Mouse (Mus musculus): ENCODE measurements around the gene Fto. TPM values are rescaled to one million over a fixed set of nuclear protein-coding genes. Genes with fewer than 3 reads are reported as not detected.

The Fto gene
- polyA plus RNA-seq, 1 experiment from 2014 or later: 114 TPM

DNA sequence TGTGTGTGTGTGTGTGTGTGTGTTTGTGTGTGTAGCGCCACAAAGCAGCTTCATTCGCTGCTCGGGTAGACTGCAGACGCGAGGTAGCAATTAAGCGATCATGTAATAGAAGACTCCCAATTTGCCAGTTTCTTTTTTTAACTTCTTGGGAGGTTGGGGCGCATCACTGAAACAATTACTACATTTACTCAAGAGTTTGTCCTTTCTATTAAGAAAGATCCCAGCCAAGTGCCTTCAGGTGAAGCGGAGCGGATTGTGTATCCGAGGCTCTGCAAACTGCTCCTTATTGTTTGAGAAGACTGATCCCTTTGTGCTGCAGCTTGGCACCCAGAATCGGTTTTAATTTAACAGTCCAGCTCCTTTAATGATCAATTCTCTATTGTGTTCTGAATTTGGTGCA, 70.5 kb downstream of the Fto start:
- ATAC-seq (replicated peaks): no peak
- 12% methylated on average over 11 of the region's 11 CpGs for WGBS
- Histone ChIP-seq H3K9ac (replicated peaks) (no peak overlapping the region), H3K4me3 (no peak overlapping the region), H3K4me2 (replicated peaks) (no peak overlapping the region), H3K27me3 (no peaks in the 10 kb centered on the region), H3K36me3 (no peaks in the 10 kb centered on the region), H3K9me3 (no peaks in the 10 kb centered on the region), H3K4me1 (peaks cover 27% of the 10 kb centered on the region), H3K27ac (replicated peaks) (0 out of 2 replicates have a peak overlapping the region, but pooled peaks have one; percentile 23)

DNA sequence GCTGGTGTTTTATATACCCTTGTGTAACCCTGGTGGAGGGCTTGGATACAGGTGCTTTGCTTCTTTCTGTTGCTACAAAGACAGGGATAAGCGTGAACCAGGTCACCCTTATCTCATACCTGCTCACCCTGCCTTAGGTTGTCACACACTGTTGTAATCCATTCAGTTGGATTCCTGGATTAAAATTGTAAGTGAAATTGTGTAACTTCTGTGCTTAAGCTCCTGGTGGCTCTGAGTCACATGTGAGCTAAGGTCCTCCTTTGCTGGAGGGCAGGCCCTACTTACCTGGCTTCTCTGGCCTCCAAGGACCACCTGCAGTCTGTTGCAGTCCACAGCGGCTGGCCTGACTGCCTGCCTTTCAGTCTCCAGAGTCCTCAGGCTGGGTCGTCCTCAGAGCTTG, 71.1 kb downstream of the Fto start:
- ATAC-seq (replicated peaks): no peak
- Histone ChIP-seq H3K4me2 (replicated peaks) (no peak overlapping the region), H3K4me1 (peaks cover 28% of the 10 kb centered on the region), H3K4me3 (no peak overlapping the region), H3K36me3 (no peaks in the 10 kb centered on the region), H3K9ac (replicated peaks) (no peak overlapping the region), H3K27me3 (no peaks in the 10 kb centered on the region), H3K27ac (replicated peaks) (no peak overlapping the region), H3K9me3 (no peaks in the 10 kb centered on the region)
- 61% methylated on average over 3 of the region's 3 CpGs for WGBS

DNA sequence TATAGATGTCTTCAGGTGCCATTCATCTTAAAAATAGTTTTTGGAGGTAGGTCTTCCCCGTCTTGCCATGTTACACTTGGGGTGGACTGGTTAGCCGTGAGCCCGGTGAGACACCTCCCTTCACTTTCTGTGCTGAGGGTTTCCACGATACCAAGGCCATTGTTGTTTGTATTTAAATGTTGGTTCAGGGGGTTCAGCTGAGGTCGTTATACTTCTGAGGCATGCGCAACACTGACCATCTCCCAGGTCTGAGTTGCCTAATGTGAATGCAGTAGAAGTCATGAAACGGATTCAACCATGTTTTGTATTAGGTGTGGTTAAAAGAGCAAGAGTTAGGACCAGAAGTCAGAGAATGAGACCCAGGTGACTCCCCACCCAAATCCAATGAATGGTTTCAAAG, 72.5 kb downstream of the Fto start:
- H3K9me3 ChIP-seq: no peaks in the 10 kb centered on the region
- no peak overlapping the region for H3K9ac ChIP-seq (replicated peaks)
- no peak overlapping the region for H3K27ac ChIP-seq (replicated peaks)
- no peaks in the 10 kb centered on the region for H3K27me3 ChIP-seq
- 89% methylated on average over 7 of the region's 7 CpGs for WGBS
- no peaks in the 10 kb centered on the region for H3K36me3 ChIP-seq
- H3K4me1 ChIP-seq: peaks cover 40% of the 10 kb centered on the region
- no peak for ATAC-seq (replicated peaks)
- H3K4me2 ChIP-seq (replicated peaks): no peak overlapping the region
- H3K4me3 ChIP-seq: no peak overlapping the region

DNA sequence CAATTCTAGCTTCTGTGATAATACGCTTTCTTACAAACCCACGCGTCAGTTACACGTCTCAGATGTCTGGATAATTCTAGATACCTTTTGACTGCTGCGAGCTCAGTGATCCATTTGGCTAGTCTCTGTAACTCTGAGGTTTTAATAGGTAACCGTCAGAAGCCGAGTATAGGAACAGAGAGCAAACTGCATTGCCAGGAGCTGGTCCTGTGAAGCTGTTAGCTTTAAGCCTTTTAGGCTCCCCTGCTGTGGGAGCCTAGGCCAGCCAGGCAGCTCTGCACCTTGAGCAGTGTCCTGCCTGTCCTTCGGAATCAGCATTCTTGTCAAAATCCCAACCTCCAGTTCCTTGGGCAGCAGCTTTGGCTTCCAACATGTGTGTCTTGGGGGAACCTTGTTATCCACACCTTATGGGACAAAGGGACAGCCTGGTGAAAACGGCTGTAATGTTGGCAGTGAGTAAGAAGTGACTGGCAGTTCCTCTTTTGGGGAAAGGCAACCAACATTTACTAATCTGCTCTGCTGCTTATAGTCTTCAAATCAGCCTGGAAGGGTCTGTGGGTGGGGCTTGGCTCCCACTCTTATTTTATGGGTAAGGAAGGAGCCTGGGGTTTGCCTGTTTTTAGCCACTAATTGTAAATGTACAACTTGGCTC, 77.2 kb downstream of the Fto start:
- Histone ChIP-seq H3K27ac (replicated peaks) (0 out of 2 replicates have a peak overlapping the region, but pooled peaks have one; percentile 34), H3K4me2 (replicated peaks) (no peak overlapping the region), H3K36me3 (no peaks in the 10 kb centered on the region), H3K9me3 (no peaks in the 10 kb centered on the region), H3K27me3 (no peaks in the 10 kb centered on the region), H3K9ac (replicated peaks) (no peak overlapping the region), H3K4me1 (peaks cover 19% of the 10 kb centered on the region), H3K4me3 (no peak overlapping the region)
- 53% methylated on average over 9 of the region's 9 CpGs for WGBS
- ATAC-seq (replicated peaks): no peak

DNA sequence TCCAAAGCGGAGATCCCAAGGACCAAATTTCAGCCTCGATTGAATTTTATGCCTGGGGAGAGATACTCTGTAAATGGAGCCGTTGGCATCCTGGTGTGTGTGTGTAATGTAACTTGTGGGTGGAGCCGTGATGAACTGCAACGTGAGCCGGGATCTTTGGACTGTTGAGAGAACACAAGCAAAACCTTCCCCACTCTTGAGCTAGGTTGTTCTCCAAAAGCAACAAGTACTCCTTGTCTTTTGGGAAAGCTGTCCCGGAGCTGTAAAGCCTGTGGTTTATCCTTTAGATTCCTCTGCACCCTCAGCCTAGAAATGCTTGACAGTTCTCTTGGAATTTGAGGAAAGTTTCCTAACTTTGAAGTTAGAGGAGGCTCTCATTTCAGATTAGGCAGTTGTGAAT, 78.9 kb downstream of the Fto start:
- no peak for ATAC-seq (replicated peaks)
- Histone ChIP-seq H3K27ac (replicated peaks) (no peak overlapping the region), H3K9me3 (no peaks in the 10 kb centered on the region), H3K4me3 (no peak overlapping the region), H3K4me2 (replicated peaks) (no peak overlapping the region), H3K36me3 (no peaks in the 10 kb centered on the region), H3K9ac (replicated peaks) (no peak overlapping the region), H3K27me3 (no peaks in the 10 kb centered on the region), H3K4me1 (peaks cover 19% of the 10 kb centered on the region)
- 84% methylated on average over 7 of the region's 7 CpGs for WGBS

DNA sequence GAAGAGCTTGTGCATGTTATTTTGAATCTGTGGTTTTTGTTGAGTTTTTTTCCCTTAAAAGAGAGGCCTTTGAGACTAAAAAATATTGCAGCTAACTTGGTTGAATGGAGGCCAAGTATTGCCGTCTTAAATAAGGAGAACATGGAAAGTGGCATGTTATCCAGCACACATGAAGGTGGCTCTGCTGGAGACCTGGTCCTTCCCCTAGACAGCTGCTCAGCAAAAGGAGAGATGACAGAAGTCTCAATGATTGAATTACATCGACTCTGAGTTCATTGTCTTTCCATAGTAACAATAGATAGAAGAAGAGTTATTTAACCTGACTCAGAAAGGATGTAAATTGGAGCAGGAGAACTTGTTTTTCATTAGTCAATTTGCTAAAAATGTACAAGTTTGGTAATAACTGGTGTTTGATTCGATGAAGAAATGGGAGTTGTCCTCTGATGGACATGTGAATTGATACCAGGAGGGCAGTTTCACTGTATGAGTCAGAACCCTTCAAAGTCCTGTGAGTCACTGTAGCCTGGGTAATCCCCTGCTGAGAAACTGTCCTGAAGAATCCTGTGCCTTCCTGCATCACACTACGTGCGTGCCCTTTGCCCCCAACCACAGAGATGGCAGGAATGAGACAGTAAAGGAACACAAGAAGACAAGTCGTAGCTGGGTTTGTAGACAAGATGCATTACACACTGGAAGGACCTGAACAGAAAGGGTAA, 82.2 kb downstream of the Fto start:
- peaks cover 6% of the 10 kb centered on the region for H3K4me1 ChIP-seq
- H3K9ac ChIP-seq (replicated peaks): no peak overlapping the region
- H3K4me2 ChIP-seq (replicated peaks): no peak overlapping the region
- H3K9me3 ChIP-seq: no peaks in the 10 kb centered on the region
- H3K36me3 ChIP-seq: no peaks in the 10 kb centered on the region
- no peak overlapping the region for H3K4me3 ChIP-seq
- 84% methylated on average over 6 of the region's 6 CpGs for WGBS
- H3K27ac ChIP-seq (replicated peaks): no peak overlapping the region
- no peak for ATAC-seq (replicated peaks)
- no peaks in the 10 kb centered on the region for H3K27me3 ChIP-seq

DNA sequence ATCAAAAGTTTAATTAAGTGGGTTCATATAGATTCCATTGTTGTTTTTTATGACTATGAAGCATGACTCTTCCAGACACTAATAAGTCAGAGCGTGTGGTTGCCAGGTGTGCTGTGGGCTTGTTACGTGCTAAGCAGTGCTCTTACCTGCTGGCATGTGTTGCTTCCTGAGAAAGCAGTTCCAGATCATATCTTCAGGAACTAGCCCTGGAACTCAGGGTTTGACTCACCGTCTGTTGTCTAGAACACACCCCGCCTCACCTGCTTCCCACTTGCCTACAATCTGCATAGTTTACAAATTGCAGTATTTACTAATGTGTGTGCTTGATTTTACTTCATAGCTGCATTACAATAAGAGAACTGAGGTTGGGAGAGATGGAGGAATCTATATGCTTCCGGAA, 84.7 kb downstream of the Fto start:
- no peaks in the 10 kb centered on the region for H3K27me3 ChIP-seq
- 97% methylated on average over 5 of the region's 5 CpGs for WGBS
- ATAC-seq (replicated peaks): no peak
- H3K36me3 ChIP-seq: no peaks in the 10 kb centered on the region
- H3K4me3 ChIP-seq: no peak overlapping the region
- no peak overlapping the region for H3K4me2 ChIP-seq (replicated peaks)
- no peaks in the 10 kb centered on the region for H3K9me3 ChIP-seq
- no peak overlapping the region for H3K27ac ChIP-seq (replicated peaks)
- H3K9ac ChIP-seq (replicated peaks): no peak overlapping the region
- H3K4me1 ChIP-seq: no peaks in the 10 kb centered on the region

DNA sequence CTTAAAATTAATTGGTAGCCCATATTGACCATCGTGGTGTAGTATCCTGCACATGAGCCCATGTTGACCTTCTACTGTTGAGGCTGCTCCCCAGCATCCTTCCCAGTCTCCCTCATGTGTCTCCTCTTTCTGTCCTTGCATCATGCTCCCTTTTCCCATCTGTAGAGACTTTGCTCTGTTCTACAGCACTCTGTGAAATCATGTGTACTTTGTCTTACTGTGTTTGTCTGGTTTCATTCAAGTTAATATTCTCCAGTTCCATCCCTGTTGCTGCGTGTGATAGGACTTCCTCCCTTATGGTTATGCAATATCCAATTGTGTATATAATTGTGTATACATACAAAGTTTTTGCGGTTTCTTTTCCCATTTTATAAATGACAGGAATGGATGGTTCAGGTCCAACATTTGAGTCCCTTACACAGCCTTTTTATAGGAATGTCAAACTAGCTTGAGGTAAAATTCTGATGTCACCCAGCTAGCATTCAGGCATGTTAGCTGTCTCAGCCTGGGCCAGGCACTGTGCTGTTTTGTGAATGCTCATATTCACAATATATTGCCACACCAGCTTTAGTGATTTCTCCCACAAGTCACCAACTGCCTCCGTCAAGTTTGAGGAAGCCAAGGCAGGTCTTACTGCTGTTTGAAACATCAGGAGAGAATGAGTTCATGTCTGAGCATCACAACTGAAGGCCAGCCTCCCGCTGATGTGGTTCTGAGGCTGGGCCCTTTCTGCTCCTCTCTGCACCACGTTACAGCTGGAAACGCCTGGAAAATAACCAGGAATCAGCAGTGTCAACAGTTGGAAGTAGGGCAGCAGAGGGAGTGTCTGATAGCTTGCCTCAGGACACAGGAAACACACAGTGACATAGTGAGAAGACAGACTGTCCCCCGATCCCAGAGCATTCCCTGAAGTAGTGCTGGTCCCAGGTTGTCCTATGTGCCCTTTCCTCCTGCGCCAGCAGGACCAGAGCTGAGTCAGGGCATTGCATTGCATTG, 90.0 kb downstream of the Fto start:
- no peak for ATAC-seq (replicated peaks)
- no peak overlapping the region for H3K4me3 ChIP-seq
- H3K4me1 ChIP-seq: no peaks in the 10 kb centered on the region
- WGBS: 90% methylated on average over 9 of the region's 9 CpGs
- no peak overlapping the region for H3K9ac ChIP-seq (replicated peaks)
- H3K9me3 ChIP-seq: no peaks in the 10 kb centered on the region
- H3K4me2 ChIP-seq (replicated peaks): no peak overlapping the region
- no peak overlapping the region for H3K27ac ChIP-seq (replicated peaks)
- no peaks in the 10 kb centered on the region for H3K36me3 ChIP-seq
- H3K27me3 ChIP-seq: no peaks in the 10 kb centered on the region

DNA sequence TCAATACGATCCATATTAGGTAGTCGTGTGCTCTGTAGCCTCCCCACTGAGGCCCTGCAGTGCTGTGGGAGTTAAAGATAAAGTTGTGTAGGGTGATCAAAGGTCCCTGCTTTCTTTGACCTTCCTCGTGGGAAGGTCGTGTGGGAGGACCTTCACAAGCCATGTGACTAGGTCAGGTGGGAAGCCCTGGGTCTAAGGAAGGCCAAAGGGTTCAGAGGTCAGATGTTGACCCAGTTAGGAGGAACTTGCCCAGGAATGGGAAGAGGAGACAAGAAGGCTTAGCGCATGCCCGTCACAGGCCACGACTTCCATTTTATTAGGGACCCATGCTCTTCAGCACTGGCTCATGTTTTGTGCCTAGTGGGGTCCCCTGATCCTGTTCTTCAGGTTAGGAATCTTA, 91.0 kb downstream of the Fto start:
- Histone ChIP-seq H3K4me3 (no peak overlapping the region), H3K36me3 (peaks cover under 1% of the 10 kb centered on the region; the same call in 1 of the 2 replicates), H3K4me1 (no peaks in the 10 kb centered on the region), H3K9ac (replicated peaks) (no peak overlapping the region), H3K27me3 (no peaks in the 10 kb centered on the region), H3K27ac (replicated peaks) (no peak overlapping the region), H3K4me2 (replicated peaks) (no peak overlapping the region), H3K9me3 (no peaks in the 10 kb centered on the region)
- ATAC-seq (replicated peaks): no peak
- 96% methylated on average over 7 of the region's 7 CpGs for WGBS

DNA sequence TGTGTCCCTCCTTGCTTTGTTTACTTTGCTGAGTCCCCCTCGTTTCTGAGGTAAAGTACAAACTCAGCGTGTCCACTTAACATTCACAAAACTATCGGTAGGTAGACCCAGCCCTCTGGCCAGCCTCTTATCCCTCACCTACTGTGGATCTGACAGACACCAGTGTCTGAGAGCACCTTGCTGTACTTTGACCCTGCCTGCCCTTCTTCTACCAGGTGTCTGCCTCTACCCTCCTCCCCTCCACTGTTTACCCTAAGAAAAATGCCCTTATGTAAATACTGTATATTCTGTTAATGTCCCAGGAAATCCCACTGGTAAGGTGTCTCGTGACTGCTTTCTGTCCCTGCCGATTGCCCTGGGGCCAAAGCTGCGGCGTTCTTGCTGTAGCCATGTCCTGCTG, 91.8 kb downstream of the Fto start:
- no peak for ATAC-seq (replicated peaks)
- Histone ChIP-seq H3K27me3 (no peaks in the 10 kb centered on the region), H3K9me3 (no peaks in the 10 kb centered on the region), H3K4me2 (replicated peaks) (no peak overlapping the region), H3K36me3 (peaks cover 7% of the 10 kb centered on the region; the same call in 1 of the 2 replicates), H3K4me3 (no peak overlapping the region), H3K27ac (replicated peaks) (no peak overlapping the region), H3K9ac (replicated peaks) (no peak overlapping the region), H3K4me1 (no peaks in the 10 kb centered on the region)
- WGBS: 95% methylated on average over 7 of the region's 7 CpGs

DNA sequence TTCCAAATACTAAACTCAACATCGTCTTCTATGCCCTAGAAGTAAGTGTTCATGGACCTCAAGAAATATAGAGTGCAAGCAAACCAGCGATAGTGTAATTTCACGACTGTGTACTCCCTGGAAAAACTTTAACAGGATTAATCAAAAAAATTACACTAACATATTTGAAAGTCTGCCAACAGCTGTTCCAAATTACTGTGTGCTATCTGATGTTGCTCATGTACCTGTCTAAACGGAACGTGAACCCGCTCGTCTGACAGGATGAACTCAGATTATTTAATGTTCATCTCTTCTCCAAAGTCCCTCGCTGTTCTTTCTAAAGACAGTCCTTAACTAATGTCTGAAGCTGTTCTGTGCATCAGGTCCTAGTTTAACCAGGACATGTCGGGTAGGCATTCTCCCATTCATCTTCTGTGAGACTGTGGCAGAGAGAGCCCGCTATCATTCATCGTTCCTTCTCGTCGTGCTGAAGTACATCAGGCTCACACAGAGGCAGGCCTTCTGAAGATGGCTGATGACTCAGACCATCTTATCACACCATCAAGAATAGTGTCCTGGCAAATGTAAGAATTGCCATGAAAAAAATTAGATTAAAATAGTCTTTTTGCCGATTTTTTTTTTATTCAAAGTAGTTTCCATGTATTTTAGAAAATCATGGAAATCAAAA, 93.4 kb downstream of the Fto start:
- 90% methylated on average over 14 of the region's 14 CpGs for WGBS
- no peaks in the 10 kb centered on the region for H3K27me3 ChIP-seq
- no peak overlapping the region for H3K4me2 ChIP-seq (replicated peaks)
- H3K4me3 ChIP-seq: no peak overlapping the region
- ATAC-seq (replicated peaks): no peak
- no peaks in the 10 kb centered on the region for H3K9me3 ChIP-seq
- H3K27ac ChIP-seq (replicated peaks): no peak overlapping the region
- H3K36me3 ChIP-seq: peaks cover 7% of the 10 kb centered on the region; the same call in 1 of the 2 replicates
- no peaks in the 10 kb centered on the region for H3K4me1 ChIP-seq
- H3K9ac ChIP-seq (replicated peaks): no peak overlapping the region

Measured in forebrain, embryonic 15.5 days (tissue).